Mouse (Mus musculus) frontal cortex, postnatal 14 days (tissue): ENCODE data around the gene Cep89.
A peak's percentile ranks its signal among the peaks of the same experiment; 100 is the strongest.

Source experiments
- DNase-seq, 2 experiments: peaks; one replicate each; pipeline ENCODE4 v3.0.0; 2022; ENCODE audit warnings: low spot score in 2 of 2

The Cep89 gene

DNA sequence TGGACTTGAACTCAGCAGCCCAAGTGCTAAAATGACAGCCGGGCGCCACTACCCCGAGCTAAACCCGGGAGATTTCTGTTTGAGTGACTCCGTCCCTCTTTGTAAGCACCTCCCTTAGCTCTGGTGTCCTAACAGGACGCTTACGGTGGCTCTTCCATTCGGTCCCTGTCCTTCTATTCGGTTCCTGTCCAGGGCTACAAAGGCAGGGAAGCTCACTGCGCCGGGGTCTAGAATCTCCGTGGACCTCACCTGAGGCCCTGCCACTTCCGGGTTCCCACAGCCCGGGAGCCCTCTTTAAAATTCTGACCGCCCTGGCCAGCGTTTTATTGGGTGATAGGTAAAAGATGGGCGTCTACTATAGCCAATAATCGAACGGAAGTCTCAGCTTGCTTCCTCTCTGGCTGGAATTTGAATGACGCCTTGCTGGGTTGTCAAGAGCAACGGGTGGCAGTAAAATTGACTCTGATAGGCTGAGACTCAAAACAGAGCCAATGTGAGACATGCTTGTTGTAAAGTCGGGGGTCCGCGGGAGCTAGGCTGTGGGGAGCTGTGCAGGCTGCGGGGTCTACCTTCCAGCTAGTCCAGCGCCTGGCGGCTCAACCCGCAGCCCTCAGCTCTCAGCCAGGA, at the start of gene Cep89, which contains the start of gene Faap24:
Cep89 (plus strand) TSS at position 494 of the 627 bp plus-strand sequence.
Faap24 (minus strand) TSS at position 295 of the 627 bp plus-strand sequence.
- DNase-seq, result peak; percentile 96

- DNase-seq, result no peak
Observed at GRCm38 (mm10) chr7:35347918-35348700, 48.7 kb upstream of the Cep89 start.

DNA sequence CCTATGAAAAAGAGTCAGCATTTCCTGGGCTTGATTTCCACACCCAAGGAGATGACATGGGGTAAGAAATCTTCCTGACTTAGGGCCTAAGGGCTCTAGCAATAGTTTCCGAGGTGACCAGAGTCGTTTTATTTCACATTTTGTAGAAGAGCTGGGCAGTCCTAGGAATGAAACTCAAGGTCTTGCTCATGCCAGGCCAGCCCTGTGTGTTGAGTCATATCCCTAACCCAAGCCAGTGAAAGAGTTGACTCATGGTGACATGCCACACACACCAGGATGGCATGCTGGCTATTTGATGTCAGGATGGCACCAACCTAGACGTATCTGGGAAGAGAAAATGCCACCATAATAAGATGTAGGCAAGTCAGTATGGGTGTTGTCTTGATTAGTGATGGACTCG, 47.8 kb upstream of the Cep89 start:
- DNase-seq, result no peak

- DNase-seq, result no peak
Observed at GRCm38 (mm10) chr7:35349886-35350684, 46.8 kb upstream of the Cep89 start.

- DNase-seq, result no peak
Observed at GRCm38 (mm10) chr7:35351155-35351554, 45.7 kb upstream of the Cep89 start.

- DNase-seq, result no peak
Observed at GRCm38 (mm10) chr7:35353306-35353705, 43.5 kb upstream of the Cep89 start.

GRCm38 (mm10) chr7:35355303-35355872, 41.4 kb upstream of the Cep89 start:
- no peak for DNase-seq

DNA sequence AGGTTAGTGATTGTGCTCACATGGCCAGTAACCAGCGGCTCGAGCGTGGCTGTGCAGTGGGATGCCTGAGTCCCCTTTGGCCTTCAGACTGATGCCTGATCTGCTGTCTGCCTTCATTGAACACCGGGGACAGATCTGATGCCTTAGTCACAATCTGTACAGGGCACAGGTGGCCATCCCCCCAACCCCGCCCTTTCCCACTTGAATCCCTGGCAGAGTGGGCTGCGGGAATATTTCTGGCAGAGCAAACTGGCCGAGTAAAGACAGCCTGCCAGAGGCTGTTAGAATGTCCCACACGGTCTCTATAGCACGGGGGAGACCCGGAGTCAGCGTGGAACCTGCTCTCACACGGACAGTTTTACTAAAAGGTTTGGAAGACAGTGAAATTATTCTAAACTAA, 39.2 kb upstream of the Cep89 start:
- no peak for DNase-seq

DNA sequence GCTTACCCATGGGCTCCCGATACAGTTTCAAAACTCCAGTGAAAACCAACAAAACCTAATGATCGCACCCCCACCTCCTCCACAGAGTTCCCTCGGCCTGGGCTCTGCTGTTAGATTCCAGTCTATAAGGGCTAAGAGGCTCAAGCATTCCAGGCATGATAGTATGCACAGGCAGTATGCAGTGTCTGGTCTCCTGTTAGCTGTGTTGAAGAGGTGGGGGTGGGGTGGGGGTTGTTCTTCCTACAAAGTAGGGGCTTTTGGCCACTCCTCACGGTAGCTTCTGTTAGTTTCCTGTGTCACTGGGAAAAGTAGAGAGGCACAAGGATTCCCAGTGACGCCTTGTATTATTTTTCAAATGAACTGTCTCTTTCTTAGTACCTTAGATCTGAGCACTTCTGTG, 34.6 kb upstream of the Cep89 start:
- DNase-seq, result no peak

- no peak for DNase-seq
Observed at GRCm38 (mm10) chr7:35362868-35363267, 34.0 kb upstream of the Cep89 start.

- no peak for DNase-seq
Observed at GRCm38 (mm10) chr7:35365161-35365910, 31.5 kb upstream of the Cep89 start.

- DNase-seq, result no peak
Observed at GRCm38 (mm10) chr7:35371096-35371495, 25.7 kb upstream of the Cep89 start.

DNA sequence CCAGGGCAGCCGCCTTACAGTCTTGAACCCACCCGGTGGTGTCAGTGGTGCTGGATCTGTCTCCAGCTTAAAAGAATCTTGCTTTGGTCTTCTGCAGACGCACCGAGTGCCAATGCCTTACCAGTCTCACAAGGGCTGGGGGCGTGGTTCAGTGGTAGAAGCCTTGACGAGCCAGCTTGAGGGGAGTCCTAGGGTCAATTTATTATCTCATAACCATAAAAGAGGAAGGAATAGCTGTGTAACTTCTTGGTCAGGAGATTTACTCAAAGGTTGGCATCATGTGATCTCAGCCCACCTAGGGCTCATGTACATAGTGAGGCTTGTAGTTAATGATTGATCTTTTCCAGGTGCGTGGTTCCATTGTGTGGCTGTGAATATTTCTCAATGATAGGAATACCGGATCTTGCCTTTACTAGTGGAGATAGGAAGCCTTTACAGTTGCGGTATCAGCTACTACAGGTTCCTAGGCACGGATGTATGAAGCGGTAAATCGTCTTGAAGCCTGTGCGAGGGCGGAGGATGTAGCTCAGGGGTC, 24.3 kb upstream of the Cep89 start:
- DNase-seq, result no peak

GRCm38 (mm10) chr7:35373146-35373989, 23.5 kb upstream of the Cep89 start:
- no peak for DNase-seq

DNA sequence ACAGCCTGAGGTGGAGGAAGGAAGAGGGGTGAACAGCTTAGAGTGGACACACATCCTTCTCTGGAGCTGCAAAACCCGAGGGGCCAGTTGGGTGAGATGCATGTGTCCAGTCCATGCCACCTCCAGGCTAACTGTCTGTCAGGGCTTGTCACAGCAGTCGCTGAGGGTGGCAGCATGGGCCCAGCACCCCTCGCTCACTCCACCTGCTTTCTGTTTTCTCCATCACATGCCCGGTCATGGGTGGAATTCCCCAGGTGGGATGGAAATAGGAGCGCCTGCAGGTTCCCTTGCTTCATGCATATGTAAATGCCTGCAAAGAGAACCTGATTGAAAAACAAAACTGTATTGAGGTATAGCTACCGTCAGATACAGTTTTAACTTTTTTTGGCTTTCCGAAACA, 22.6 kb upstream of the Cep89 start:
- no peak for DNase-seq

GRCm38 (mm10) chr7:35376623-35377022, 20.2 kb upstream of the Cep89 start:
- DNase-seq, result no peak

DNA sequence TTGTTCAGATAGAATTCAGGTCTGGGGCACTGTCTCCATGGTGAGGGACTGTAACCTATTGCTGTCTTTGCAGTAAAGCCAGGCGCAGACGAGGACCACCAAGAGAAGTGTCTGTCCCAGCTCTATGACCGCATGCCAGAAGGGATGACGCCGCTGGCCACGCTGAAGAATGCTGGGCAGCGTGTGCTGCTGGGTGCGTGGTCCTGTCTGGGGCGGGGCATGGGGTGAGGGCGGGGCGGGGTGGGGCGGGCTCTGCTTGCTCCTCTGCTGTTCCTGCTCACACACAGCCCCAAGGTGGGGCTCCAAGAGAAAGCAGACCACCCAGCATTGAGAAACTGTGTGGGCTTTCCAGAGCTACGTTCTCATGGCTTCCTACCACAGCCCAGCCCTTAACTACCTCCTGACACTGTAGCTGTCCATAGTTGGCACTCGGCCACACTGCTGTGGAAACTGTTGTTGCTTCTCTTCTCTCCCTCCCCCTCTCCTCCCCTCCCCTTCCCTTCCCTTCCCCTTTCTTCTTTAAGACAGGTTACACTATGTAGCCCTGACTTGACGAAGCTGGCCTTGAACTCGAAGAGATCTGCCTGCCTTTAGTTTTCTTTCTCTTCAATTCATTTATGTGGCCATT, 17.2 kb upstream of the Cep89 start:
- no peak for DNase-seq

GRCm38 (mm10) chr7:35380351-35380750, 16.5 kb upstream of the Cep89 start:
- no peak for DNase-seq

GRCm38 (mm10) chr7:35381861-35382260, 15.0 kb upstream of the Cep89 start:
- DNase-seq, result no peak
